Mouse (Mus musculus): ENCODE results near the gene Pik3r5.

DNA sequence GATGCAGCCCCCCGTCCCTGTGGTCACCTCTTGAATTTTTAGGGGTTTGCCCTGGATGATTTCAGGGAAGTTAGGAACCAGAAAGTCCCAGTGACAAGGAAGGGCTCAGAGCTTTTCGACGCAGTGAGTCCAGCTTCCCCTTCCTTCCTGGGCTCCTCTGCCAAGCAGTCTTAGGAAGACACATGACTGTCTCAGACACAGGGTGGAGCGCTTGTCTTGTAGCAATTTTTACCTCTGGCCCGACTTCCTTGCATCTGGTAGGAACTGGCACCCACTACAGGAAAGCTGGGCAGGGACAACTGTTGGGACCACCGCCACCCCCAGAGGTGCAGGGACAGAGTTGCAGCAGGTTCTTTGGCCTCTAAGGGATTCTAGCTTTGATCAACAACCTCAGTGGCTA, 42.7 kb downstream of the Pik3r5 start:
- TF ChIP-seq CTCF (IDR thresholded peaks at IDR 0.05; ENCODE audit: low read depth) = no peak
- TF ChIP-seq EP300 (IDR thresholded peaks at IDR 0.05; ENCODE audit: low read depth) = no peak

Measured in liver, postnatal 0 days (tissue).